In the genomic region with DNA sequence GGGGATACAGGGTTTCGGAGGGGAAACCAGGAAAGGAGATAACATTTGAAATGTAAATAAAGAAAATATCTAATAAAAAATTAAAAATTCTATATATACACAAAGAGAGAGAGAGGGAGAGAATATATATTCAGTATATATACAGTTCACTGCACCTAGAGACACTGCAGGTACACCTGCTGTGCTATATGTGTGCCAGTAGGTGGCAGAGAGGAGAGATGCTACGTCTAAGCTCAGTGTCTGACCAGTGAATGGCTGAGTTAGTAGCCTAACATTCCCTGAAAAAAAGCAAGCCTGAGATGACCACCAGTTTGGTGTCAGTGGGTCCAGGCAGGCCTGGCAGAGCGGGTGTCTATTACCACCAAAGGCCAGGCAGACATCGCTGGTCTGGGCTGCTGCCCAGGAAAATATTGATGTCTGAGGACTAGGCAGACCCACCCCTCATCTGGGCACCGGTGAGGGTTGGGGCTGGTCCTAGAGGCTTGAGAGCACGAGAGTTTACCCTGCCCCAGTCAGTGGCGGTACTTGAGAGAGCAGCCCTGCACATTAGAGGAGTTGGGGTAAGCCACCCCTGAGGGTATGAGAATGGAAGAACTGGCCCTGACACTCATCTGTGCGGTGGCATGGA, we compare ENCODE assay signal across 9 mouse cellular contexts. TPM values are rescaled to one million over a fixed set of nuclear protein-coding genes. Genes with fewer than 3 reads are reported as not detected.
DNase-seq lines count a peak whose midpoint lies in the region; ATAC-seq lines count a peak whose summit lies in the region.
"Had no signal": no experiment of that assay in that cellular context is flagged by ENCODE, and none has a peak within 500 bp of the region (broad histone marks: within the 10 kb centered on the region; RNA-seq: fewer than 3 reads in every experiment).

No protein-coding gene starts in this region.

- no peaks in the 10 kb centered on the region for H3K27me3 ChIP-seq in embryonic facial prominence, embryonic 12.5 days
- H3K27me3 ChIP-seq: liver, embryonic 13.5 days had no signal

- H3K4me2 ChIP-seq in embryonic facial prominence, embryonic 12.5 days (replicated peaks) = no peak overlapping the region
- H3K4me2 ChIP-seq: liver, embryonic 13.5 days had no signal

- no peak overlapping the region for H3K4me3 ChIP-seq in embryonic facial prominence, embryonic 12.5 days
- H3K4me3 ChIP-seq: liver, embryonic 13.5 days had no signal

- no peak overlapping the region for H3K9ac ChIP-seq in embryonic facial prominence, embryonic 12.5 days
- H3K9ac ChIP-seq: liver, embryonic 13.5 days had no signal

- no peak for DNase-seq in frontal cortex, postnatal 14 days (ENCODE audit: low spot score in 2 of 2)
- peak; percentile 54 for DNase-seq in 3T3-L1 (ENCODE audit: low read depth, low spot score)
- peak; percentile 14 for DNase-seq in kidney, postnatal 14 days
- DNase-seq in B cell, adult 2 months = no peak
- no peak for DNase-seq in yolk sac, embryonic 10.5 days (ENCODE audit: low spot score)
- DNase-seq in urinary bladder, postnatal 14 days (ENCODE audit: low spot score) = no peak
- DNase-seq: liver, embryonic 13.5 days had no signal

- ATAC-seq in frontal cortex, adult (ENCODE audit: low TSS enrichment) = peak; percentile 76
- ATAC-seq in embryonic facial prominence, embryonic 12.5 days (ENCODE audit: insufficient number of reproducible peaks, insufficient read depth, low FRiP score, low TSS enrichment) = 0 out of 2 replicates have a peak, but pooled peaks have one; percentile 35

- no peak overlapping the region for H3K27ac ChIP-seq in embryonic facial prominence, embryonic 12.5 days
- H3K27ac ChIP-seq: liver, embryonic 13.5 days had no signal

- H3K9me3 ChIP-seq in embryonic facial prominence, embryonic 12.5 days = no peaks in the 10 kb centered on the region
- H3K9me3 ChIP-seq: liver, embryonic 13.5 days had no signal

- no peaks in the 10 kb centered on the region for H3K36me3 ChIP-seq in embryonic facial prominence, embryonic 12.5 days
- H3K36me3 ChIP-seq: liver, embryonic 13.5 days had no signal

- WGBS in embryonic facial prominence, embryonic 12.5 days = 63% methylated on average over 8 of the region's 8 CpGs

- H3K4me1 ChIP-seq in embryonic facial prominence, embryonic 12.5 days = no peaks in the 10 kb centered on the region
- H3K4me1 ChIP-seq: liver, embryonic 13.5 days had no signal

RNA-seq across cellular contexts. Expression of a gene that starts 18.1 kb away (rescaled TPM):
- polyA plus RNA-seq in embryonic facial prominence, embryonic 12.5 days (2016; fragmentation: Nextera tagmentation; extraction: Ambion mirVana) = 0.06 TPM in 1 of 2 replicates, not detected in the other

Comparison
In these comparisons a context has a peak if more than half of its experiments do, and no peak if none do; other contexts are left out.
1. DNase-seq: peak in 3T3-L1 (single experiment) and kidney, postnatal 14 days (single experiment); none in frontal cortex, postnatal 14 days (0 of 2), B cell, adult 2 months (0 of 2), yolk sac, embryonic 10.5 days (single experiment) and urinary bladder, postnatal 14 days (single experiment).